Mouse (Mus musculus) heart, embryonic 12.5 days (tissue): Measurements from ENCODE around the gene Gstt3. TPM values are rescaled to one million over a fixed set of nuclear protein-coding genes. Genes with fewer than 3 reads are reported as not detected.

ENCODE experiments used
- ATAC-seq: fragments of 200-750 bp; cut with Nextera tagmentation; 2 replicates; pipeline ENCODE4 v1.8.0; 2017; ENCODE audit warnings: moderate TSS enrichment, moderate library complexity; ENCODE audit not compliant: insufficient number of reproducible peaks, low FRiP score
- H3K27ac ChIP-seq: fragments of 300-500 bp; sonication (generic); 2 replicates; pipeline ENCODE4 v1.5.1; 2016; ENCODE audit warnings: mild to moderate bottlenecking, moderate library complexity; ENCODE audit not compliant: poor library complexity, severe bottlenecking
- H3K27me3 ChIP-seq: fragments of 300-500 bp; sonication (generic); replicated peaks from 2 replicates; pipeline ENCODE4 v1.6.1; 2016; ENCODE audit warnings: mild to moderate bottlenecking, moderate library complexity
- H3K36me3 ChIP-seq: fragments of 300-500 bp; sonication (generic); 2 replicates; pipeline ENCODE4 v1.6.1; 2016; ENCODE audit warnings: mild to moderate bottlenecking, moderate library complexity
- H3K4me1 ChIP-seq: fragments of 300-500 bp; sonication (generic); replicated peaks from 2 replicates; pipeline ENCODE4 v1.6.1; 2016; ENCODE audit warnings: mild to moderate bottlenecking
- H3K4me2 ChIP-seq: fragments of 300-500 bp; sonication (generic); 2 replicates; pipeline ENCODE4 v1.6.1; 2016; ENCODE audit warnings: mild to moderate bottlenecking, moderate library complexity
- H3K4me3 ChIP-seq: fragments of 300-500 bp; sonication (generic); 2 replicates; pipeline ENCODE4 v1.5.1; 2016; ENCODE audit warnings: mild to moderate bottlenecking
- H3K9ac ChIP-seq: fragments of 300-500 bp; sonication (generic); 2 replicates; pipeline ENCODE4 v1.6.1; 2016; ENCODE audit warnings: mild to moderate bottlenecking, moderate library complexity
- H3K9me3 ChIP-seq: fragments of 300-500 bp; sonication (generic); replicated peaks from 2 replicates; pipeline ENCODE4 v1.6.1; 2016; ENCODE audit warnings: mild to moderate bottlenecking, moderate library complexity
- WGBS: fragments of 180-500 bp; shearing (Covaris S2); methylation state at CpG from one replicate; pipeline ENCODE4 v1.1.7; 2016; 5-methylcytosine and 5-hydroxymethylcytosine counted together
- polyA plus RNA-seq: library from polyadenylated mRNA; unstranded; fragments of >200 nt; fragmentation: Nextera tagmentation; extraction: Ambion mirVana; gene quantifications from 2 replicates; pipeline ENCODE4 v1.2.1, GENCODE M21; 2016

Gene Gstt3
- polyA plus RNA-seq, 1 experiment from 2014 or later: 2.7 TPM

DNA sequence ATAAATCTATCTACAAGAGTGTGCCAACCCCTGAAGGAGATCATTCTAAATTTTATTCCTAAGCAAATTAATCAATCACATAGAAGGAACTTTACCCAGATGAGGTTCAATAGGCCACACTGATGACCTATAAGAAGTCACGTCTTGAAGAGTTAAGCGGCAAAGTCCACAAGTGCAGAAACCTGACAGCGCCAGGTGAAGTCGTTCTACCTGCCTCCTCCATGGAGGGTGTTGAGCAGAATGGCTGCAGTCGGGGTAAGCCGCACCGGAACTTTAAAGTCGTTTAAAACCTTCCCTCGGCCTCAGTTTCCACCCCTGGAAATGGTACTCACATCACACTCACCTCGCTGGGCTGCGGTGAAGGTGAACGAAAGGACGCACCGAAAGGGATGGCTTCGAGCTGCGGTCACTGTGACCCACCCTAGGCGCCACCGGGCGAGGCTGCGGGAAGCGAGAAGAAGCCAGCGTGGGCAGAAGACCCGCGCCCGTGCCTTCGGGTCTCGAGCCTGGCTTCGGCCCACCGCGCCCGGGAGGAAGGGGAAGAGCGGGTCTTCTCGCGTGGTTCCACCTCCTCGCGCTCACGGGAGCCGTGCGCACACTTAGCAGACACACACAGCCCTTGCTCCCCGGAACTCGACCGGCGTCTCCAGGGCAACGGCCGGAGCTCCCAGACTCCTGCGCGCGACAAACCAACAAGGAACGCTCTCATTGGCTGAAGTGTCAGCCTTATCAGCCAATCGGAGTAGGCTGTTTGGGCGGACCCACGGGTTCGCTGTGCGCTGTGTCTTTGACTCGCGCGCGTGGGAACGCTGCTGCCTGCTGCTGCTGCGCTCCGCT, 17.3 kb downstream of the Gstt3 start, which contains the start of gene Cabin1:
Gene Cabin1, minus strand, starts transcription at position 660 of the 837 bp plus-strand sequence.
- Histone ChIP-seq H3K4me1 (peaks cover 14% of the 10 kb centered on the region), H3K9me3 (no peaks in the 10 kb centered on the region), H3K9ac (peak within 1 kb of the TSS; percentile 93), H3K27me3 (no peaks in the 10 kb centered on the region), H3K4me2 (peak within 1 kb of the TSS; percentile 85), H3K4me3 (peak within 1 kb of the TSS; percentile 99), H3K36me3 (peaks cover 10% of the 10 kb centered on the region), H3K27ac (peak within 1 kb of the TSS; percentile 40; the same call in 1 of the 2 replicates)
- ATAC-seq: peak; percentile 99
- WGBS: 2% methylated on average over 61 of the region's 61 CpGs

DNA sequence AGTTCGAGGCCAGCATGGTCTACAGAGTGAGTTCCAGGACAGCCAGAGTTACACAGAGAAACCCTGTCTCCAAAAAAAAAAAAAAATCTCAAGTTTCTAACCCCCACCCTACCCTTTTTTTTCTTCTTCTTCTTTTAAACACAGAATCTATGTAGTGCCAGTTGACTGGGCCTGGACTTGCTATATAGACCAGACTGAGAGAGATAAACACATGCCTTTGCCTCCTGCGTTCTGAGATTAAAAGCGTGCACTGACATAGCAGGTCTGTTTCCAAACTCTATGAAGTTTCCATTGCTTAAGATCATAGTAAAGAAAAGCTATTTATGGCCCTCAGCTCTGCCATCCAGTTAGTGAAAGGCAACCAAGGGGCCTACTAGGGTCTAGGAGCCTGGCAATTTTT, 18.8 kb downstream of the Gstt3 start:
- peaks cover 14% of the 10 kb centered on the region for H3K4me1 ChIP-seq
- H3K4me3 ChIP-seq: no peak overlapping the region
- no peak overlapping the region for H3K9ac ChIP-seq
- peaks cover 21% of the 10 kb centered on the region for H3K36me3 ChIP-seq
- WGBS: 72% methylated on average over 3 of the region's 3 CpGs
- H3K9me3 ChIP-seq: no peaks in the 10 kb centered on the region
- H3K27me3 ChIP-seq: no peaks in the 10 kb centered on the region
- no peak for ATAC-seq
- H3K4me2 ChIP-seq: peak overlapping the region; percentile 37; the same call in 1 of the 2 replicates
- no peak overlapping the region for H3K27ac ChIP-seq

DNA sequence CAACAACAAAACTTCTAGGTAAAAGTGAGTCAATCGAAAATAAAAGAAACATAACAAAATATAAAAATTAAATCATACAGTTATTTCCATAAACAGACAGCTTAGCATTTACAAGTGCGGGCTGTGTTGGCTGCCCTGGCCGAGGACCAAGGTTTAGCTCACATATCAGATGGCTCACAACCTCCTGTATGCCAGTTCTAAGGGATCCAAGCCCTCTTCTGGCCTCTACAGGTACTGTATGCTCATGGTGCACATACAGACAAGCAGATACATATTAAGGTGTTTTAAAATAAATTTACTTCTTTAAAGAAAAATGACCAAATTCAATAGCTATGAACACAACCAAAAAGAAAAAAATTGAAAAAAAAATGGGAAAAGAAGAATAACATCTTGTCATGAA, 20.9 kb downstream of the Gstt3 start:
- no peak overlapping the region for H3K4me3 ChIP-seq
- no peaks in the 10 kb centered on the region for H3K27me3 ChIP-seq
- no peak overlapping the region for H3K27ac ChIP-seq
- H3K4me2 ChIP-seq: no peak overlapping the region
- no peak overlapping the region for H3K9ac ChIP-seq
- H3K4me1 ChIP-seq: peaks cover 14% of the 10 kb centered on the region
- no peaks in the 10 kb centered on the region for H3K9me3 ChIP-seq
- no peak for ATAC-seq
- WGBS: 93% methylated on average over 3 of the region's 3 CpGs
- peaks cover 32% of the 10 kb centered on the region for H3K36me3 ChIP-seq

DNA sequence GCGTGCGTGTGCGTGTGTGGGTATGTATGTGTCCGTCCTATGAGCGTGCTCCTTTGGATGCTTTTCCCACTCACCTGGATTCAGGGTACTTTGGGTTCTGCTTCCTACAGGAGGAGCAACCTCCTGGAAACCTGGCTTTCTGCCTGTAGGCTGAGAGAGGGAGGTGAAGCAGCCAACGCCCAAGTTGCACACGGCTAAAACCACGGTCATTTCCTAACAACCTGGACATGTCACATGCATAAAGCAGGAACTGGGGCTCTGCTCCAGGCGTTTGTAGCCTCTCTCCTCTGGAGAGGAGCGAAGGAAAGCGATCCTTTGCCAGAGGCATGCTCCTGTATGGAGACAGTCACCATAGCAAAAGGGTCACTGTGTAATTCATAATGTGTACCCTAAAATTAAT, 24.5 kb downstream of the Gstt3 start:
- no peak for ATAC-seq
- no peak overlapping the region for H3K27ac ChIP-seq

DNA sequence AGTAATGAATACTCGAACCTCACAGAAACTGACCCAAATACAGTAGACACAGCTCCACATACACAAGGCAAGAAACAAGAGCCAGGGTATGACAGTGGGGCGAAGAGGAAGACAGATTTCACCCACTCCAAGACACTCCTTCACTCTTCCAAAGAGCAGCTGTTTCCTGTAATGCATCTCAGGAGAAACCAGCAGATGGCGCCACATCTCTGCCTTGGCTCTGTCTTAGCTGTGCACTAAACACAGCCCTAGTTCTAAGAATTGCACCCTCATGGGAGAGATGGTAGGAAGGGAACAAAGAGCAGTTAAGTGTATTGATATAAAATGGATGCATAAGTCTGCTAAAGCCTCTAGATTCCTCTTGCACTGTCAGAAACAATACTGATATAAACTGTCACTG, 37.2 kb downstream of the Gstt3 start:
- H3K4me2 ChIP-seq: no peak overlapping the region
- no peaks in the 10 kb centered on the region for H3K9me3 ChIP-seq
- H3K36me3 ChIP-seq: peaks cover 87% of the 10 kb centered on the region
- whole genome bisulfite sequencing: 44% methylated on average over 3 of the region's 3 CpGs
- H3K4me1 ChIP-seq: no peaks in the 10 kb centered on the region
- peak; percentile 75 for ATAC-seq
- H3K27ac ChIP-seq: no peak overlapping the region
- no peak overlapping the region for H3K9ac ChIP-seq
- H3K4me3 ChIP-seq: no peak overlapping the region
- no peaks in the 10 kb centered on the region for H3K27me3 ChIP-seq

More for the DNA sequence above, 24.5 kb downstream of the Gstt3 start:
- H3K4me3 ChIP-seq: no peak overlapping the region
- no peak overlapping the region for H3K4me2 ChIP-seq
- H3K9me3 ChIP-seq: no peaks in the 10 kb centered on the region
- WGBS: 92% methylated on average over 11 of the region's 11 CpGs
- no peaks in the 10 kb centered on the region for H3K4me1 ChIP-seq
- no peak overlapping the region for H3K9ac ChIP-seq
- peaks cover 65% of the 10 kb centered on the region for H3K36me3 ChIP-seq
- H3K27me3 ChIP-seq: no peaks in the 10 kb centered on the region

DNA sequence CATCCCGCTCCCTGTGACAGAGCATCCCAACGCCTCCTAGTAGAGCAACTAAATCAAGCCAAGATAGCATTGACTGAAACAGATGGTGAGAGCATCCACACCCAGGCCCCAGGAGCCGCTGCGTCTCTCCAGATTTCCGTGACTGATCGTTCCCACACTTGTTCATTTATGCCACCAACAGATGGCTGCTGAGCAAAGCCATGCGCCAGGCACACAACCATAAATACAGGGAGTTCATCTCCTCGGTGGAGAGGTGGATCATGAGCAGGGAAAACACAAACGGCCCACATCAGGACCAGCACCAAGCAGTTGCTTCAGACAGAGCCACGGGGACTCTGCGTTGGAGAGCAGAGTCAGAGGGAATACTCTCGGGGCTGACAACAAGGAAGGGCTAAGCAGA, 37.8 kb downstream of the Gstt3 start:
- no peaks in the 10 kb centered on the region for H3K9me3 ChIP-seq
- no peak overlapping the region for H3K4me2 ChIP-seq
- no peak overlapping the region for H3K27ac ChIP-seq
- H3K36me3 ChIP-seq: peaks cover 87% of the 10 kb centered on the region
- H3K4me1 ChIP-seq: no peaks in the 10 kb centered on the region
- ATAC-seq: no peak
- no peak overlapping the region for H3K9ac ChIP-seq
- H3K4me3 ChIP-seq: no peak overlapping the region
- no peaks in the 10 kb centered on the region for H3K27me3 ChIP-seq
- 90% methylated on average over 12 of the region's 12 CpGs for WGBS

DNA sequence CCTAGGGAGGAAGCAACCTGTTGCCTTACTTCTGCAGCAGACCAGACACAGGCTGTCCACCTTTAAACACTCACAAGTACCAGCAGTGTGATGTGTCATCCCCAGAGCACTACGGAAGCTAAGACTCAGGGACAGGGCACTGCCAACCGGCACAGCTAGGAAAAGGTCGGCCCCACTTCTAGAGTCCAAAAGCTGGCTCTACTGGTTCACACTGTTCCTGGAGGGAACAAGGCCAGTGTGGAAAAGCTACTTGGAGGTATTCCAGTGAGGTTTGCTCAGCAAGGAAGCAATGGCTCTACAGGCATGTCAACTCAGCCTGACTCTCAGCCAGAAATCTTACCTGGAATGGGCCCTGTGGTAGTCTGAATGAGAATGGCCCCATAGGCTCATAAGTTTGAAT, 40.3 kb downstream of the Gstt3 start:
- no peak overlapping the region for H3K27ac ChIP-seq
- H3K4me1 ChIP-seq: no peaks in the 10 kb centered on the region
- no peak overlapping the region for H3K4me3 ChIP-seq
- H3K9me3 ChIP-seq: no peaks in the 10 kb centered on the region
- no peak overlapping the region for H3K9ac ChIP-seq
- 89% methylated on average over 3 of the region's 3 CpGs for WGBS
- ATAC-seq: no peak
- peaks cover 86% of the 10 kb centered on the region for H3K36me3 ChIP-seq
- H3K4me2 ChIP-seq: no peak overlapping the region
- no peaks in the 10 kb centered on the region for H3K27me3 ChIP-seq

DNA sequence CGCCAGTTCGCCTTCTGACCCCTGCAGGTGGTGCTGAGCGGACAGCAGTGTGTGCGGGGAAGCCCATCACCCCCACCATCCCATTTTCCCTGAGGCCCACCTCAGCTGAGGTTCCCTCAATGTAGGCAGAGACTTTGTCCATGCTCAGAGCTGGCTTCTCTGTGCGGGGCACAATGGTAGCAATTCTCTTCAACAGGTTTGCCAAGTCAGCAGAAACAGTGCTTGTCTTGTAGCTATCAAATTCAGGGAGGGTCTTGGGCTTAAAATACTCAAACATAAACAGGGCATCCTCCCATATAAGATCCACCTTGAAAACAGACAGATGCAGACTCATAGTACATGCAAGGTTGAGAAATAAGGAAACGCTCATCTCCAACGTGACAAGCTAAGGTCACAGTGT, 55.8 kb downstream of the Gstt3 start:
- no peaks in the 10 kb centered on the region for H3K4me1 ChIP-seq
- no peak overlapping the region for H3K27ac ChIP-seq
- ATAC-seq: no peak
- H3K9me3 ChIP-seq: no peaks in the 10 kb centered on the region
- H3K4me3 ChIP-seq: no peak overlapping the region
- peaks cover 86% of the 10 kb centered on the region for H3K36me3 ChIP-seq
- WGBS: 91% methylated on average over 7 of the region's 7 CpGs
- no peak overlapping the region for H3K9ac ChIP-seq
- no peak overlapping the region for H3K4me2 ChIP-seq
- no peaks in the 10 kb centered on the region for H3K27me3 ChIP-seq

Other genes with a start within 250 kb of the Gstt3 start
- 1.4 and 1.6 TPM in 2 replicates for gene Lrrc75b, start 221.1 kb downstream of the Gstt3 start, polyA plus RNA-seq
- 0.34 and 0.49 TPM in 2 replicates for gene Ggt1, start 219.8 kb downstream of the Gstt3 start, polyA plus RNA-seq
- 6.1 and 7.7 TPM in 2 replicates for gene Ggt5, start 192.1 kb downstream of the Gstt3 start, polyA plus RNA-seq
- gene Susd2, start 137.4 kb downstream of the Gstt3 start, polyA plus RNA-seq: 4.5 and 5.1 TPM in 2 replicates
- gene Cabin1, start 17.1 kb downstream of the Gstt3 start, polyA plus RNA-seq: 26.0 and 26.7 TPM in 2 replicates
- gene Ddt, start 8.0 kb downstream of the Gstt3 start, polyA plus RNA-seq: 31.0 and 35.3 TPM in 2 replicates
- gene Gm20441, start 460 bp downstream of the Gstt3 start, polyA plus RNA-seq: not detected in 2 replicates
- 3.9 and 4.2 TPM in 2 replicates for gene Gstt1, start 17.2 kb upstream of the Gstt3 start, polyA plus RNA-seq
- not detected in 2 replicates for gene Gstt4, start 41.1 kb upstream of the Gstt3 start, polyA plus RNA-seq
- gene Gstt2, start 56.0 kb upstream of the Gstt3 start, polyA plus RNA-seq: 7.2 and 8.1 TPM in 2 replicates
- 2,266 and 2,393 TPM in 2 replicates for gene Mif, start 78.8 kb upstream of the Gstt3 start, polyA plus RNA-seq
- 2.1 and 2.2 TPM in 2 replicates for gene Derl3, start 112.0 kb upstream of the Gstt3 start, polyA plus RNA-seq
- 125 and 126 TPM in 2 replicates for gene Smarcb1, start 140.2 kb upstream of the Gstt3 start, polyA plus RNA-seq
- 408 and 409 TPM in 2 replicates for gene Chchd10, start 151.7 kb upstream of the Gstt3 start, polyA plus RNA-seq
- 25.4 and 27.1 TPM in 2 replicates for gene Mmp11, start 155.1 kb upstream of the Gstt3 start, polyA plus RNA-seq
- 0.80 and 1.1 TPM in 2 replicates for gene Gm867, start 159.3 kb upstream of the Gstt3 start, polyA plus RNA-seq
- 0.24 TPM in 1 of 2 replicates, not detected in the other for gene Vpreb3, start 161.6 kb upstream of the Gstt3 start, polyA plus RNA-seq
- gene Gm5134, start 173.1 kb upstream of the Gstt3 start, polyA plus RNA-seq: 0.06 TPM in 1 of 2 replicates, not detected in the other